Mouse (Mus musculus) kidney, postnatal 25 days (tissue): Measurements from ENCODE around the gene Uhrf1bp1.

ENCODE experiments used
- DNase-seq, 2 experiments: peaks; one replicate each; pipeline ENCODE4 v3.0.0; 2021; ENCODE audit warnings: mixed read lengths in 2 of 2

Uhrf1bp1 gene

DNA sequence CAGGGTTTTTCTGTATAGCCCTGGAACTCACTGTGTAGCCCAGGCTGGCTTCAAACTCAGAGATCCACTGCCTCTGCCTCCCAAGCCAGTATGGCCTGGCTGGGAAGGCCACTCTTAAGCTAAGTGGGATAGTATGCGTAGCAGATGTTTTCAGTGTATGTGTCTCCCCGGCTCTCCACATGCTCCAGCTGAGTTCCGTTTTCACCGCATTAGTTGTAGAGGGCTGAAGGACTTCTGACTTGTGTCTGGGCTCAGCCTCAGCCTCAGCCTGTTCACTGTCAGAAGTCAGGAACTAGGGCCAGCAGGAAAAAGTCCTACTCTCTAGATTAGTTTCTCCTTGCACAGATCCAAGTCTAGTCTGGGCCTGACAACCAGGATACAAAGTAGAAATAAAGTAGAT lies 60.1 kb downstream of the Uhrf1bp1 start:
- DNase-seq: no peak

DNA sequence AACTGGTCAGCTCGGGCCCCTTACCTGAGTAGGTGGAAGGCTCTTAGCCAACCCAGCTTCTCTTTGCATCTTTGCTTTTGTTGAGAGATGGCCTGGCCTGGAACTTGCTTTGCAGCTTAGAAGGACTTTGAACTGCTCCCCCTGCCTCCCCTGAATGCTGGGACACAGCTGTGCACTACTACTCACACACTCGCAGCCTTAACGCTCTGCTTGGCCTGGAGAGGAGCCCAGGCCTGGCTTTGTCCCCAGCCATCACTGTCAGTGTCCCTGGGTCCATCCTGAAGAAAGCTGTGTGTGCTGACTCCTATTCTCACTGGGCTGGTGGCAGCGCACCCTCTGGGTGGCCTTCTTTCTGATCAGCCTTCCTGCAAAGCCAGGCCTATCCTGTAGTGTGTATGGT lies 64.4 kb downstream of the Uhrf1bp1 start:
- peak; percentile 61 to 82 for DNase-seq

DNA sequence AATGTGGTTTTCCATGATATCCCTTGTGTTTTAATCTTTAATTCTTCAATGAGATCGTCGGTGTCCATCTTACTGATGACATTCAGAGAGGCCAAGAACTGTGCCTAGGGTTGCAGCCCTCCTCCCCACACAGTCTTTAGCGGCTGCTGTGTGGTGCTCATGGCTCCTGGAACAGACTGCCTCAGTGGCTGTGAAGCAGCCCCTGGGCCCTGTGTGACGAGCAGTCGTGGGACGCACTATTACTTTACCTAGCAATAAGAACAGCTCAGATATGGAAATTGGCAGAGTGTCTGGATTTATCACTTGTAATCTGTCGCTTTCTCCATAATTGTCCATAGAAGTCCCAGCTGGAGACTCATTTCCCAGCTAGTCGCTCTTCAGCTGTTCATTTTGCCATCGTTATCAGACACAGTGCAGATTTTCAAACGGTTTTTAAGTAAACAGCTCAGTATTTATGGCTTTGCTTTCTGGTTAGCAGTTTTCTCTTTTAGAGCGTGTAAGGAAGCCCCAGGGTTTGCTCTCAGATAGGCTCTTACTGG lies 66.0 kb downstream of the Uhrf1bp1 start:
- DNase-seq: no peak

GRCm38 (mm10) chr17:27925054-27925453 lies 68.8 kb downstream of the Uhrf1bp1 start:
- DNase-seq: no peak

GRCm38 (mm10) chr17:27925504-27925903 lies 69.3 kb downstream of the Uhrf1bp1 start:
- no peak for DNase-seq

DNA sequence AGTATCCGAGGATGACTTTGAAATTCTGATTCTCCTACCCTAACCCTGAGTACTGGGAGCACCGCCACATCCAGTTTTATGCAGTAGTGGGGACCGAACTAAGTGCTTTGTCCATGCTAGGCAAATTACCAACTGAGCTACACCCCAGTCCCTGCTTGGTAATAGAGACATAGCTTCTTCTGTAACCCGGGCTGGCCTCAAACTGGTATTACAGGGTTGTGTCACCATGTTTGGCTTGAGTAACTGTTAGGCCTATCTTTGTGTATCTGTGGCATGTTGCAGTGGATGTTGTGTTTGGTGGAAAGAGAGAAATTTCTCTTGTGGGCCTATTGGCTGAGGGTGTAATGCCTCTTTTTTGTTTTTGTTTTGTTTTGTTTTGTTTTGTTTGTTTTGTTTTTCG lies 74.0 kb downstream of the Uhrf1bp1 start:
- DNase-seq: no peak

- no peak for DNase-seq
Observed at GRCm38 (mm10) chr17:27931826-27932225, 75.6 kb downstream of the Uhrf1bp1 start.

DNA sequence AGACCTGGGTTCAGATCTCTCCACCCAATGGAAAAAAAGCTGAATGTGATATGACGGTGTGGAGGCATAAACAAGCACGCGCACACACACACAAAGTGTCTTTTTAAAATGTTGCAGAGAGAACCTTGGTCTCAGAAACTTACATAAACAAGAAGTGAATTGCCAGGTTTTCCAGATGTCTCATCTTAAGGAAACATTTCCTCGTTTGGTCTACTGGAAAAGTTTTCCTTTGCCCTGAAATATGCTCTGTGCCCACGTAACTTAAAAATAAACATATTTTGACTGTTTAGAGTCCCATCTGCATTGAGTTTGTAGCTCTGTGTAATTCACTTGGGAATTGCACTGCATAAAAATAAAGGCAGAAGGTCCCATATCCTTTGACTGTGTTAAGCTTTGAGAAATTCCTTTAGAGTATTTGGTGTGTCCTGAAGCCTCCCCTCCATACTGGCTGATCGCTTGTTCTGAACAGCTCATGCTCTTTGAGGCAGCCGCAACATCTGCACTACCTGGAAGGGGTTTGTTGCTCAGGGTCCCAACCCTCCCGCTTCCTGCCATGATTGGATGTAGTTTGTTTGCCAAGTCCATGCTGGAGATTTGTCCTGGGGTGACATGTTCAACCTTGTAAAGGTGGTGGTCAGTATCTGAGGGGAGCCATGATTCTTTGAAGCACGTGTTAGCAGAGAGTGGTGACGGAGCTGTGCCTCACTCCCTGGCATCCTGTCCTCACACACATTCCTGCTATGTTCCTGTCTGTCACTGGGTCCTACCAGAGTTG lies 78.1 kb downstream of the Uhrf1bp1 start:
- no peak for DNase-seq

GRCm38 (mm10) chr17:27935091-27935490 lies 78.8 kb downstream of the Uhrf1bp1 start:
- no peak for DNase-seq

DNA sequence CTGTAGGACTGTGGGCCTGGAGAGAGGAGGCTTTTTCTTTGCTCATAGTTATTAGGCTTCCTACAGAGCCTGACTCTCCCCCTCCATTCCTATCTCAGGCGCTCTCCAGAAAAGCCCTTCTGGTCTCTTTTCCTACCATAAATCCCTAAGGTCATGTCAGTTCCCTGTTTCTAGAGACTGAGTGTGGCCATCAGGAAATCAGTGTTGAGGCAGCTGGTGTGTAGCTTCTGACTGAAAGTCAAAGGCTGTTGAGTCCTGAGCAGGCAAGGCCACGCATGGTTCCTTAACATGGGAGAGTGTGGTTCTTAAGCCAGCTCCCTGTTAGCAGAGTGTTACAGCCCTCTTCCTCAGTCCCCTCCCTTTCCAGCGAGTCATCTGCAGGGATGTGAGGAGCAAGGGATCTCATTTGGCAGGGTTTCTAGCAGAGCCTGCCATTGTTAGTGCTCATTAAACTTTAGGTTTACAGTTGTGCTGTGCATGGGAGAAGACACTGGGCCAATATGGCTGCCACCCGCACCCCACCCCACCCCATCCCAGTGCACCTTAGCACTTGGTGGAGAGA lies 80.9 kb downstream of the Uhrf1bp1 start:
- DNase-seq: no peak

DNA sequence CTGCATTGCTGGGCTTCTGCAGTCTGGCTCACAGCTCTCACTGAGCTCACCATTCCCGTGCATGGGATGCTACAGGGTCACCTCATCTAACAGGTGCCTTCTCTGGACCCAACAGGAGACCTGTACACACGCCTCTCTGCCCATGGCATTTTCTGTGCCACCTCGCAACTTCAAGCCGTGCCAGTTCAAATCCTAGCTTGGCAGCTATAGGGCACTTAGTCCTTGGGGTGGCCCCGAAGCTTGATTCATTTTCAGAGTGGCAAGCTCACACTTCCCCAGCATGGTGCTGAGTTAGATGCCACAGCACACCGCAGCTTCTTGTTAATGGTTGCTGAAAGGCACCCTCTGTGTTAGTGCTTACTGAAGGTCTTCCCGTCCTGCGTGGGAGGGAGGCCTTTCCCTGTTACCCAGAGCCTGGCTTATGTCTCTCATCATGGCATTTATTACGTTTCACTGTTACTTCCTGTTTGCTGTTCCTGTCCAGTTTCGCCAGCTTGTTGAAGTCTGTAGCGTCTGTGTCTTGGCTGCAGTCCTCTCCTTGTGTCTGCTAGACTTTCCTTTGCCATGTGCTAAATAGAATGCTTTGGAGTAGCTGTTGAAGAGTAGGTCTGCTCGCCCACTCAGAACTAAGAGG lies 82.0 kb downstream of the Uhrf1bp1 start:
- no peak for DNase-seq

- DNase-seq: no peak
Observed at GRCm38 (mm10) chr17:27939028-27939427, 82.8 kb downstream of the Uhrf1bp1 start.

GRCm38 (mm10) chr17:27940352-27940751 lies 84.1 kb downstream of the Uhrf1bp1 start:
- no peak for DNase-seq

DNA sequence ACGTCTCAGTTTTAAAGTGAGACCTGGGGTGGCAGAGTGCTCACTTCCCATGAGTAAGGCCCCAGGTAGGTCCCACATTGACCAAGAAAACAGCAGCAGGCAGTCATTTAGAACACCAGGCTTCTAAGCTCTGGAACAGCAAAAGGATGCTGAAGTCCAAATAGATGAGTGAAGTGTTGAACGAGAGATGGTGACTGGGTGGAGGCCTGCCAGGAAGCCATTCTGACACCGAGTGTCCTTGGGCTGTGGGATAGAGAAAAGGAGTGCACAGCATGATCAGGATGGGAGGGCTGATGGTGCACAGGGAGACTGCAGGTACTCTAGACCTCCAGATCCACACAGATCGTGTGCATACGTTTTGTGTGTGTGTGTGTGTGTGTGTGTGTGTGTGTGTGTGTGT lies 84.9 kb downstream of the Uhrf1bp1 start:
- no peak for DNase-seq

DNA sequence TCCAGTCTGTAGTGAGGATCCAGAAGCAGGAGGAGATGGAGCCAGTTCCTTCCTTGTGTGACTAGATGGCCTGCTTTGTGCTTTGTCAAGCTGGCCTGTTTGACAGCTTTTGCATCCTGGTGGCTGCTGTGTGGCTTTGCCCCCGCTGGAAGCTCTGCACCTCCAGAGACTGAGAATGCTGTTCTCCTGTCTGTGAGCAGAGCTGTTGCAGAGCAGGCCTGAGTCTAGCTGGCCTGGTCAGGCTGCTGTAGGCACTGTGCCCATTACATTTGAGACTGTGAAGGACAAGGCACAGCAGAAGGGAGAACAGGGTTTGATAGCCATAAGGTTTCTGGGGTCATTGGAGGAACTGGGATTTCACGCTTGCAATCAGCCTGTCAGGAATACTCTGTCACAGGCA lies 85.5 kb downstream of the Uhrf1bp1 start:
- no peak for DNase-seq

DNA sequence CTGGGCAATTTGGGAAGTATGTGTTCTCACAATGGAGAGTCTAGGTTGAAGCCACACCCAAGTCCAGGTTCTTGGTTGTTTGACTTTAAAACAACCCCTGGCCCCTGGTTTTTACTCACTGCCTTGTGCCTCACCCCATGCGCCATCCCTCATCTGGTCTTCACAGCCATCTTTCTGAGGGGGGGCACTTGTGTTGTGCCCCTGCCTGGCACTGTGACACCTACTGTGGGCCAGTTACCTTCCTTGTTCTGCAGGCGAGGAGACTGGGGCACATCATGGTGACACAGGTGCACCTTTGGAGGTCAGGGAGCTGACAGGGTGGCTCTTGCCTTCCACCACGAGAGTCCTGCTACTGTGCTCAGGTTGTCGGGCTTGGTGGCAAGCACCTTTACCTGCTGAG lies 85.9 kb downstream of the Uhrf1bp1 start:
- no peak for DNase-seq

- peak; percentile 92 to 93 for DNase-seq
Observed at GRCm38 (mm10) chr17:27945546-27946216, 89.4 kb downstream of the Uhrf1bp1 start.

- no peak for DNase-seq
Observed at GRCm38 (mm10) chr17:27946371-27946770, 90.1 kb downstream of the Uhrf1bp1 start.

DNA sequence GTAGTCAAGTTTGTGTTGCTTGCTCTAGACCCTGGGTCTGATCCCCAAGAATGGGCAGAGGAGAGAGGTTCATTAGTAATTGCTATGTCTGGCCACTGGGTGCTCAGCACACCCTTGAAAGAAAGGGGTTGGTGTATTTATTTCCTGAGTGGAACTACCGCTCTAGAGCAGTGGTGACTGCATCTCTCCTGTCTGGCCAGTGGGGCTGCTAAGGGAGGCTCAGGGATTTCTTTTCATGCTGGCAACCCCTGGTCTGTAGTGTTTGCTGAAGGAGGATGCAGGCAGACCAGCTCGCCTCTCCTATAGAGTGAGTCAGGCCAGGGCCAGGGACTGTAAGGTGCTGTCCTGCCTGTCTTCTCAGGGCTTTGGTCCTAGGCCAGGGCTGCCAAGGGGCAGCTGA lies 90.9 kb downstream of the Uhrf1bp1 start:
- no peak for DNase-seq
